Mouse (Mus musculus): ENCODE results near the gene Zfp341. TPM values are rescaled to one million over a fixed set of nuclear protein-coding genes. Genes with fewer than 3 reads are reported as not detected.

The Zfp341 gene
- total RNA-seq (2015) (2.2 and 2.3 TPM in 2 replicates), total RNA-seq (2017) (1.5 and 1.8 TPM in 2 replicates)

GRCm38 (mm10) chr2:154613118-154614115 lies at the start of gene Zfp341, which contains the start of gene 4930519P11Rik:
Gene Zfp341, plus strand, starts transcription at chr2:154613297.
Gene 4930519P11Rik, minus strand, starts transcription at chr2:154613437.
- peak; percentile 87 for ATAC-seq (ENCODE audit: poor library complexity, severe bottlenecking)

- ATAC-seq (ENCODE audit: poor library complexity, severe bottlenecking) = no peak
These were observed 49.4 kb upstream of the Zfp341 start for GRCm38 (mm10) chr2:154563612-154564170.

GRCm38 (mm10) chr2:154565562-154565961 lies 47.5 kb upstream of the Zfp341 start:
- no peak for ATAC-seq (ENCODE audit: poor library complexity, severe bottlenecking)

GRCm38 (mm10) chr2:154566641-154567040 lies 46.5 kb upstream of the Zfp341 start:
- ATAC-seq (ENCODE audit: poor library complexity, severe bottlenecking) = no peak

GRCm38 (mm10) chr2:154567766-154568165 lies 45.3 kb upstream of the Zfp341 start:
- no peak for ATAC-seq (ENCODE audit: poor library complexity, severe bottlenecking)

GRCm38 (mm10) chr2:154568329-154569070 lies 44.6 kb upstream of the Zfp341 start:
- peak; percentile 19 for ATAC-seq (ENCODE audit: poor library complexity, severe bottlenecking)

GRCm38 (mm10) chr2:154569071-154569748 lies 43.9 kb upstream of the Zfp341 start:
- ATAC-seq (ENCODE audit: poor library complexity, severe bottlenecking) = peak; percentile 58

GRCm38 (mm10) chr2:154569836-154570286 lies 43.2 kb upstream of the Zfp341 start, which contains the start of gene E2f1:
Gene E2f1, minus strand, starts transcription at chr2:154569892.
- ATAC-seq (ENCODE audit: poor library complexity, severe bottlenecking) = peak; percentile 83

- no peak for ATAC-seq (ENCODE audit: poor library complexity, severe bottlenecking)
These were observed 42.4 kb upstream of the Zfp341 start for GRCm38 (mm10) chr2:154570666-154571065.

GRCm38 (mm10) chr2:154571266-154571665 lies 41.8 kb upstream of the Zfp341 start:
- no peak for ATAC-seq (ENCODE audit: poor library complexity, severe bottlenecking)

- no peak for ATAC-seq (ENCODE audit: poor library complexity, severe bottlenecking)
These were observed 41.1 kb upstream of the Zfp341 start for GRCm38 (mm10) chr2:154571976-154572375.

- ATAC-seq (ENCODE audit: poor library complexity, severe bottlenecking) = no peak
These were observed 40.1 kb upstream of the Zfp341 start for GRCm38 (mm10) chr2:154572996-154573395.

GRCm38 (mm10) chr2:154574271-154574670 lies 38.8 kb upstream of the Zfp341 start:
- peak; percentile 55 for ATAC-seq (ENCODE audit: poor library complexity, severe bottlenecking)

- ATAC-seq (ENCODE audit: poor library complexity, severe bottlenecking) = no peak
These were observed 36.0 kb upstream of the Zfp341 start for GRCm38 (mm10) chr2:154576876-154577743.

GRCm38 (mm10) chr2:154577744-154578067 lies 35.4 kb upstream of the Zfp341 start:
- no peak for ATAC-seq (ENCODE audit: poor library complexity, severe bottlenecking)

GRCm38 (mm10) chr2:154580586-154580985 lies 32.5 kb upstream of the Zfp341 start:
- no peak for ATAC-seq (ENCODE audit: poor library complexity, severe bottlenecking)

GRCm38 (mm10) chr2:154581421-154581820 lies 31.7 kb upstream of the Zfp341 start:
- no peak for ATAC-seq (ENCODE audit: poor library complexity, severe bottlenecking)

- ATAC-seq (ENCODE audit: poor library complexity, severe bottlenecking) = no peak
These were observed 28.9 kb upstream of the Zfp341 start for GRCm38 (mm10) chr2:154583906-154584872.

Measured in megakaryocyte, adult 5-6 weeks (primary cell).